Mouse (Mus musculus) right cerebral cortex, adult 2 months (tissue): ENCODE measurements at regions not wholly inside any gene's neighbourhood (a gene's known extent, or its start where the extent isn't known, plus 50 kb on each side); places are given as distances from the start of the nearest gene placed in this dataset.

Source experiments
- DNase-seq, 2 experiments: peaks; one replicate each; pipeline ENCODE4 v3.0.0; 2021 to 2022; ENCODE audit warnings: low spot score in 2 of 2

DNA sequence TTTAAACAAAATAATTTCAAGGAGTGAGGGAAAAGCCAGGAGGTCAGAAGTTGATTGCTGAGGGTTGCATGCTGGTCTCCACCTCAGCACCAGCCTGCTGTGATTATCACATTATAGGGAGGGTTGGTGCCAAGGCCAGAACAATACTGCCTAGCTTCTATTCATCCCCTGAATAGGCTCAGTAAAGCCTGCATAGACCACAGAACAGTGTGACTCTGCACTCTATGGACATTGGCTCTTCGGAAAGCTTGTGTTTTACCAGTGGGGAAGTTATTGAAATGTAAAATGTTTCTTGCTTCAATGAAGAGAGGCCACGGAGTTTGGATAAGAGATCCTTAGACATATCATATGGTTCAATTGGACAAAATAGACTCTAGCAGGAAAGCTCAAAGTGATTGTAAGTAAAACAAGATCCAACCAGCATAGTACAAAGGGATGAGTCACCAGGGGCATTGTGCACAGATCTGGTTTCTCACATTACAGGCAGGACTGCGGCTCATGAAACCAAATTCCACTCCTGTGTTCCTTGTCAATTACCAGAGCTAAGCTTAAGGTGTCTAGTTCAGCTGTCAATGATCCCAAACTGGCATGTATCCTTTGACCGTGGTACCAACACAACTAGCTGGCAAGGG is 320.8 kb upstream of the Cd180 start:
- DNase-seq: no peak

DNA sequence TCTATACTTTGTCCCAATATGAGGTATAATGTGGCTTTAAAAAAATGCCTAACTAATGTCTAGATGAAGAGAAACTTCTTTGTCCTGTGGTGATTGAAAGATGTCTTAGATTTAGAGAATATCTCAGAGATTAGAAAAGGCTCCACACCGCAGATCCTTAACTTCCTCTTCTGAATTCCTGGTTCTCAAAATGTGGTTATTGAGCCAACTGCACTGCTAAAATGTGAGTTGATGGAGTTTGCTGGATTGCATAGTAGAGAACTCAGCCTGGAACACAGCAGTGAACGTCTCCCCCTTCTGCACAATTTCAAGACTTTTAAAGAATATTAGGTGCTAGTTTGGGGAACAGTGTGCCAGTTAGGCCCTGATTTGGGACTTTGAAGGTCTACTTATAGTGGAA is 312.7 kb upstream of the Cd180 start:
- DNase-seq: no peak

DNA sequence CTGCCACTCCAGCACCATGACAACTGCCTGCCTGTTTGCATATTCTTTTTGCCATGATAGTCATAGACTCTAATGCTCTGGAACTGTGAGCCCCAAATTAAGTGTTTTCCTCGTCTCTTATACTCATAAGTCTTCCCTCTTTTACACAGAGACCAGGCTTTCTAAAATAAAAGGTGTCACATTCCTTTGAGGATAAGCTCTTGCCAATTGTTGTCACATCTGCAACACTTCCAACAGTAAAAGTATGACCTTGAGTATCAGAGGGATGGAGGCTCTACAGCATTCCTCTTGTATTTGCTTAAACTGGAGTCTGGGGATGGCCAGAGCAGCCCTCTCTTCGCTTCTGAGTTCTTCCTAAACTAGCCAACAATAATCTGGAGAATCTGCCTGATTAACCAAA is 301.4 kb upstream of the Cd180 start:
- DNase-seq: no peak

DNA sequence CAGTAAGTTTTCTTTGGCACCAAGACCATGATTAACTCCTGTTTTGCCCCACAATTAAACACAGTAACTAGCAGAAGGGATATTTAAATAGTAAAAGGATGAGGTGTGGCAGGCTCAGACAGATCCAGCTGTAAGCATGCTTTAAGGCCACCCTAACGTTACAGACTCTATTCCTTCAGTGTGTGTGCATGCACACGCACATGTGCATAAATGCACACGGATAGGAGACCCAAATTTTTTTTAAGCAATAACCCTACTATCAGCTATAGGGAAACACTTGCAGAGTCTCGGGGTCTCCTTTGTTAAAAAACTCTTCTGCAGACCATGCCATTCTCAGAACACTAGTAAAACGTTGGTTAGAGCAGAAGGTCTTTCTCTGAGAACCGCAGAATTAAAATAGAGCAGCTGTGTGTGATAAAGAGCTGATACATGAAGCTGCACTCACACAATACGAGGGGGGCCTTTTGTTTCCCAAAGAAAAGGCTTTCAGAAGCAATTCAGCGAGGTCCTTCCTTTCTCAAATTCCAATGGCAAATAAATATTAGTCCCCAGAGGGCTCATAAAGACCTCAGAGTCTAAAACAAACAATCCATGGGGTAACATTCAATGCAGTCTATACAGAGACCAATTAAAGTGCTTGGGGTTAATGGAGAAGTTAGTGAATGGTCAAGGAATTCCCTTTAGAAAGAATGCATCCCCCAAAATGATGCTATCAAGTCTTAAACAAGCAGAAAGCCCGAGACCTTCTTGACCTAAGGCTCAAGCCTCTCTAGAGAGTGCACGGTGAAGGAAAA is 300.3 kb upstream of the Cd180 start:
- DNase-seq: no peak

DNA sequence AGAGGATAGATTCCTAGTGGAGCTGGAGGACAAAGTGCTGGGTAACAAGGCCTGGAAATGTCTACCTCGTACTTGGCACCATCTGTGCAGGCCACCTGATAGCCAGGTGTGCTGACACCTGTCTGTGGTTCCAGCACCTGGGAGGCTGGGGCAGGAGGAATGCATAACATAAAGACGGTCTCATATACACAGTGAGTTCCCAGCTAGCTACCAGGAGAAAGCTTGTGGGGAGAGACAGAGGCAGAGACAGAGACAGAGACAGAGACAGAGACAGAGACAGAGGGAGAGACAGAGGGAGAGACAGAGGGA is 299.7 kb upstream of the Cd180 start:
- DNase-seq: no peak

DNA sequence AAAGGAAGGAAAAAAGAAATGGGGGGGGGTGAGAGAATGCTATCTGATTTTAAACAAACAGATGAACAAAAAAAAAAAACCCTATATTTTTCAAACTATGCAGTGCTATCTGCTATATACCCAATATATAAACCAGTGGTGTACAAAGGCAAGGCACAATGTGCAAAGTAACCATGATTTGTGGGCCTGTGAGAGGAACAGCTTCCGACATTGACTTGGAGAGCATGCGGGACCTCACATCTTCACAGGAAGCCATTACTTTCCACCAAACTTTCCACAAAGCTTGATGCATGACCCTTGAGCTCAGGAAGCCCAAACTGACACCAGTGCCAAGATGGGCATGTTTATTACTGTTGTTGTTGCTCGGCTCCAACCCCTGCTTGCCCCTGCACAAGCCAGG is 299.3 kb upstream of the Cd180 start:
- DNase-seq: no peak

DNA sequence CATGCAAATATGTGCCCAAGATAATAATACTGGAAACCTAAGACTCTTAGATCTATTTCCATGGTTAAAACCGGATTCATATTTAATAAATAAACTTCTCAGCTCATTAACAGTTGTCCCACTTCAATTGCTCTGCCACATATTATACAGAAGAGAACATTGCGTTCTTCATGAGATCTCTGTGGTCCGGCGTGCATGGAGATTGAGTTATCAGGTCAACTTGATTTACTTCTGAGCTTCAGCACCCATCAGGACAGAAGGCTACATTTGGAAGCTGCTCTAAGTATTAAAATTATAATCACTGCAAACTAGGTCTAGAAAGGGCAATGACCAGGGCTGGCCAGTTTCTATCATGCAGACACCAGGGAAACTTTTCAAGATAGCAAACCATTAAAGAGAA is 295.9 kb upstream of the Cd180 start:
- no peak for DNase-seq

DNA sequence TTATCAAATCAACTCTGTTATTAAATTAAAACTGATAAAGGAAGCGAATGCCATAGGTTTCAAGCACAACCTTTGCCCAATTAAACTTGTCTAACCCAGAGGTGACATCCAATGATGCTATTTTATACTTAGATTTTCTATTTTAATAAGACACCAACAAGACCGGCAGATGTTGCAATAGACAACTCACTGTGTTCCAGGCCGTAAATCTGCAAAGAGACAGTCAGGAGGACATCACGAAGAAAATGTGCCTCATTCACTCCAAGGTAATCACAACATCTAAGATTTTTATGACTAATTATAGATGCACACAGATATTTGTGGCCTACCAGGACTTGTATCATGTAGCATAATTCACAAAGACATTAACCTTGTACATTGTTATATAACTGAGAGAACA is 281.5 kb upstream of the Cd180 start:
- no peak for DNase-seq

DNA sequence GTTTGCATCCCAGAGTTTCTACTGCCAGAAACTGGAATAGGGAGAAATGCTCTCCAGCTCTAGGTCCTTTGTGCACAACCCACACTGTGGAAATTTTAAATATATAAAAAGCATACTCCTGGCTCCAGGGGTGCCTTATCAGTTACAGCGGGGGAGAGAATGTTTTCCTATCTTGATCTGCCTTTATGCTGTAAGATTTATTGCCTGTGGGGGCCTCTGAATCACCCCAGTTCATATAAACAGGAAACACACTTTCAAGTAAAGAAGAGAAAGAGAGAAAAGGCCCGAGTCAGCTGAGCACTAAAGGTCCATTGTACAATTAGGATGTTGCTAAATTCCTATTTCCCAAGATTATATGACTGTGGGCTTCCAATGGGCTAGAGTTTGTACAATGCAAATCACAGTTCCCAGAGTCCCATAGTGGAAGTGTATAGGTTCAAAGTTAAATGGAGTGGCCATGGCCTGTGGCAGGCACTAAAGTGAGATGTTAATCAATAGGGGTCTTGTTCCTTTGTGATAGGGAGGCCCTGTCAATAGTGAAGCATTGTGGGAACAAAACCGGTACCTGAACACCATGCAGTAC is 258.9 kb upstream of the Cd180 start:
- no peak for DNase-seq

DNA sequence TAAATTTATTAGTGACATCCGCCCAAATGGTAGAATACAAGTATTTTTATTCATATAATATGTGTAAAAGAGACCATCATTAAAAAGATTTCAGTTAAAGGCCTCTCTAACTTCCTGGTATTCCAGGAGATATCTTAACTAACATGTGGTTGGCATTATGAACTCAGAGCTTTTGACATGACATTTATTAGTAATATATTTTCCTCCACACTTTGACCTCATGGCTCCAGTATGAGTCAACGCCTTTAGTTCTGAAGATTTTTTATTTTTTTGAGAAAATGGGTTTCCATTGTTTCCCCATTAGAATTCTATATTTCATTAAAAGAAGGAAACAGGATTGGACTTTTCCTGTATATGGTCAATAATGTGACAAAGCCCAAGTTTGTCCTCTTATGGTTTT is 250.7 kb upstream of the Cd180 start:
- DNase-seq: no peak

DNA sequence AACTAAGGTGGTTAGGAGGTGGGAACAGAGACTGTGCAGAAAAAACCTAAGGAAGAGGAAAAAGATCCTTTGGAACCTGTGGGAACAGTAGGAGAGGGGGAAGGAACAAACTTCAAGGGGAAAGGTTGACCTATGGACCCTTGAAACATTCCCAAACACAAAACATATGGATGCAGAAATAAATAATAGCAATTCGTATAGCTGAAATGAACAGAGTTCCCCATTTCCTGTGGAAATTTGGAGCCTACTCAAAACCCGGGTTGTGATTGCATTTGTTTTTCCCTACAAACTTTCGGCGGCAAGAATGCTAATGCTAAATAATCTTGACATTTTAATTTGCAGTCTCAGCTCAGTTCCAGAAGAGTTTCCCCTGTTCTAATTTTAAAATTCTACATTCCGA is 246.0 kb upstream of the Cd180 start:
- no peak for DNase-seq

DNA sequence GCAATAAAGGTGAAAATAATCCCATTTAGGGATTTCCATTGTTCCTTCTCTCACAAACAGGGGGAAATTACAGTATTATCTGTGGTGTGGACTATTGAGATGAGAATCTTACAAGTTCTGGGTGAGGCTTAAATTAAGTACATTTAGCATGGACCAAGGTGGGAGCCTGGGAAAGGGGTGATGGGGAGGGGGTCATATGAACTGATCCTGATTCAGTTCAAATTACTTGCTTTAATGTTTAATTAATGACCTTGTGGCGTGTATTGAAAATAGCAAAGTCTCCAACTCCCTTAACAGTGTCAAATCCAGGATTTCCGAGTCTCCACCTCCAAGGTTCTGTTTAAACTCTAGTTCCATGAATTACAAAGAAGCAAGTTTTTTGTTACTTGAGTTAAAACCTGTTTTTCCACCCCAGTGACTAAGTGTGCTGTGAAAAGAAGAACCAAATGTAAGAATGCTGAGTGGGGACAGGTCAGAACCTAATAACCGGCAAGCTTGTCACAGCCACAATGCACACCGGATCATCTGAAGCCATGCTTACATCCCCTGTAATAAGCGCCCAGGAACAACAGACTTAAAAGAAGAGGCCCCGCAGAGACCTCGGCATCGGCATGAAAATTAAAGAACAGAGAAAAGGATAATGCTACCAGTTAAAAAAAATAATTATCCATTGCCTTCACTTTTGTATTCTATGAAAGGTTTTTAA is 243.8 kb upstream of the Cd180 start:
- DNase-seq: no peak

DNA sequence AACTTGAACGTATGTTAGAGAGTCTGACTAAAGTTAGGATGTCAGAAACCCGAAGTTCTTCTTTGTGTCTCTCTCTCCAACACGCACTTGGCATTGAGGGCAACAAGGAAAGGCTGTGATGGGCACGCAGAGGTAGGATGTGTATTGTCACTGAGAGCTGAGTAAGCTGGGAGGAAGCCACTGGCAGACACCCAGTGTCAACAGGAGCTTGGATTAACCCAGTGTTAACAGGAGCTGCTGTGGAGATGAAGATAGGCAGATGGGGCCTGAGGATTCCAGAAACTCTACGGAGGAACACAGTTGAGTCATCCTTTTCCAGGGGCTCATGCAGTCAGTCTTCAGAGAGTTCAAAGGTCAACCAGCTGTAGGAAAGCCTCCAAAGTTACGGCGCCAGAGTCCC is 242.2 kb upstream of the Cd180 start:
- no peak for DNase-seq

DNA sequence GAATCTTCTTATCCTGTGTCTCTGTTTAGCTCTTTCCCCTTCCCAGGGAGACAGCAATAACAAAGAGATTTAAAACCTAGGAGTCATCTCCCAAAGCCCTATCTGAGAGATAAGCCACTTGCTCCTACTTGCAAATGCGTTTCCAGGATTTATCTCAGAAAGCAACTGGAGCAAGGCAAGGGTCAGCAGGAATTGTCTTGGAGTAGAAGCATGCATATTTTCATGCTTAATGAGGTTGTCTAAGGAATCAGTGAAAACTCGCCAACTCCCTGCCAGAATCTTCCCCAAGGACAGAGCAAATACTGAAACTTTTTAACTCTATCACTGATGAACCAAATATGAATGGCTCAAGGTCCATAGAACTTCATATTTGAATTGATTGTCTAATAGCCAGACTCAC is 234.6 kb upstream of the Cd180 start:
- no peak for DNase-seq

DNA sequence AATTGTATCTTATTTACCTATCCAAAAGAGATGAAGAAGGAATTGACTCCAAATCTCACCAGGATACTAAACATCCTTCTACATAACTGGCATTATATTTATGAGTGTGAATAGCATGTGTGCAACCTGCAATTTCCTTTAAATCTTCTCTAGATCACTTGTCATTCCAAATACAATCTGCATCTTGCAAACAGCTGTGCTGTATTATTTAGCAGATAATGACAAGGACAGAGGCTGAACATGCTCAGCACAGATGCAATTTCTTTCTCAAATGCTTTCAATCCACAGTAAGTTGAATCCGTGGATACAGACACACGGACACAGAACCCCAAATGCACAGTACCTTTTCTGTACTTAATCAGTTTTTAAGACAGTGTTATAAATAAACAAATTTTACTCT is 229.4 kb upstream of the Cd180 start:
- no peak for DNase-seq

DNA sequence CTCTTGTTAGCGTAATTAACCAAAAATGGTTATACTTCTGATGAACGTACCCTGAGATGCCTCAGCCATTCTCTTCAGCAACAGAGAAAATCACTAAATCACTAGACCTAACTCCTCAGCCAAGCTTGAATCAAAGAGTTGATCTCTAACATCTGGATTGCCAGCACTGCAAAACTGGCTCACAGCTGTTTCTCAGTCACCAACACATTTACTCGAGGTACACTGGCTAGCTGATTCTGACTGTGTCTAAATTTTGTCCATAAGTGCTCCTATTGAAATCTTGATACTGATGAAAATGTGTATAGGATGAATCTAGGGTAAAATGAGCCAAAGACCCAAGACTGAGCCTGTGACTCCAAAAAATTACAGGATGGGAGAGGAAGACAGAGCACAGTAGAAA is 211.5 kb upstream of the Cd180 start:
- DNase-seq: no peak

DNA sequence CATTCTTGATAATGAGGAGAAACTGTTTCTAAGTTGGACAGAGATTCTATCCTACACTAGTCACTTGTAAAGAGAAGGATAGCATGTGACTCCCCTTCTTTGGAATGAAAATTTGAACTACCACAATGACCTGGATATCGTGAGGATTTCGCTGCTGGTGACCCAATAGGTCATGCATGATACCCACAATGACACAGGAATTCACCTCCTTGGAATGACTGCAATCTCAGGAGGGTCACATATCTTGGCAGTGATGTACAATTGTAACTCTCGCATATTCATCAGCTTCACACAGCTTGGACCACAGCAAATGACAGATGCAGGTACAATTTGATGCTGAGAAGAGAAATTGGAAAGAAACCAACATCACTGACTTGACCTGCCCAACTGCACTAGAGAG is 210.9 kb upstream of the Cd180 start:
- DNase-seq: no peak

DNA sequence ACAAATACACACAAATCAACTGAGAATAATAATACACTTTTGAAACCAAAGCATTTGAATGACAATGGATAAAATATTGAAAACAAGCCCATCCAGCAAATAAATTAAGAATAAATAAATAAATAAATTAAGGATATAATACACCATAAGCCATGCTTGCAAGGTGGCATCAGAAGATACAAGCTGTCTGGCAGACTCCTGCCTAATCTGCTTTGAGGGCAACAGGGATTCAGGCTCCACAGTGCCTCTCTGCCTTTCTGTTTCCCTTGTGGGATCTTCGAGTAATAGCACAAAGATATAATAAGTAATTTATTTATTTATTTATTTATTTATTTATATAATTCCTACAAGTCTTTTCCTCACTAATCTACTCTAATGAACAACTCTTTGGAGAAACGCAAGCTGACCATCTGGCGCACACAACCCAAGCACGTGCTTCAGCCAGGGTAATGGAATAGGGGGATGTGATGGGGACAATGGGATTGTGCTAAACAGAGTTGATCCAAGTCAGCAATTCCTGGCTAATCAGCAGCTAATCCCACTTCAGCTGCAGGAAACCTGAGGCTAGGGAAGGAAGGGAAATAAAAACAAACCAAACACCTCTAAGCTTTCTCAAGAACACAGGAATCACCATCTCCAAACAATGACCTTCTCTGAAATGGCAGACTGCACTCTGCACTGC is 205.8 kb upstream of the Cd180 start:
- DNase-seq: no peak

DNA sequence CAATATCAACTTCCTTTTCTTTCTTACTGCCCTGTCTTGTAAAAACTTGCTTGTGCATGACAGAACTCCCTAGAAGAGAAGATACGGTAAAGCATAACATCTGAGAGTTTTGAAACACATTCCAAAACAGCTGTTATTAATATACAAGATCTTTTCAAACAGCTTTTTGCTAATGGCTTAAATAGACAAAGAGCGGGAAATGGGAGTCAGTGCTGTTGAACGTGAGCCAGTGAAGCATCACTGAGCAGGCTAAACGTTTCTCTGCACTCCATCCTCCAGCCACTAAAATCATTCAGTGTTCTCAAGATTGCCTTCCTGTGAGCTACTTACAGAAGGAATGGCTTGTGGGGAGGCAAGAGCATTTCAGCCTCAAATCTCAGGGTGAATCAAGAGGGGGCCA is 202.0 kb upstream of the Cd180 start:
- DNase-seq: no peak

DNA sequence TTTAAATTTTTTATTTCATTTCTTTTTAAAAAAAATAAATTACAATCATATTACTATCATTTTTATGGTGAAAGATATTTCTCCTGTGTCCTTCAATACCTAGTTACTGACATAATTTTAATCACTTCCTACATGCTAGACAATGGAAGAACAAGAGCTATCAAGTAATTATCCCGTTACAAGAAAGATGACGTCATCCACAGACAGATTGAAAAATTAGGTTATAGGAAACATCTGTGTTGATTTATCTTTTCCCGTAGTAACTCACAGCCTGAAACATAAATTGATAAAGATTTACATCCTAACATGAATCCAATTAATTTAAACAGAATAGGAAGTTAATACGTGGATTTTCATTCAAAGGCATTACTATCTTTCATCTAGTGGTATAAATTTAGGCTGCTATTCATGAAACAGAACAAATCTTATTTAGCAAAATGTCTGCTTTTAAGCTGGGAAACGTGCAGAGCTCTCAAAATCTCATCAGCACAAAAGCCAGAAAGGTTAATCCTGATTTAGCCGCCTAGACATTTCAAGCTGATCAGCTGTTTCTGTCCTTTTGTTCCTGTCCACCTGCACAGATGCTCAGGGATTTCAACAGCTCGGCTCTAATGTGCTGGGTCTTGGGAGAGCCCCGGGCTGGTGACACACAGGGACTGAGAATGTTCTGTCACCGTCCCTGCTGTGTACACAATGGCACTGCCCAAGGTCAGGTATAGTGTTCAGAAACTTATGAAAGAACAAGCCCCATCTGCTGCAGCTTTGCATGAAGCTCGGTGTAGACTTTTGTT is 189.0 kb upstream of the Cd180 start:
- DNase-seq: no peak

DNA sequence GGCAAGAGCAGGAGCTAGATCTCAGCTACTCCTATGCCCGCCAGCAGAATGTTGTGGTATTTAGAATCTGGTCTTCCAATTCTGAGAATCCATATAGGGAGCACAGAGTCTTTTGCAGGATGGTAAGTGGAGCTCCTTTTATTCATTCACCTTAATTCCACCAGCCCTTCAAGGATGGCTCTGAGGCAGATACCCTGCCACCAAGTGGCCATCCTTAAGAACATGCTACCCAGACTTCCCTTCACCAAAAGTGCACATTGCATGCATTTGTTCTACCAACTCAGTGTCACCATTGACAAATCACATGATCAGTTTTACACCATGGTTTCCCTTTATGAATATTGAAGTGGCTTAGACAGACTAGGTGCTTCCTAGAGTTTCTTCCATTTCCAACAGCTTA is 186.1 kb upstream of the Cd180 start:
- peak; percentile 12 to 32 for DNase-seq

DNA sequence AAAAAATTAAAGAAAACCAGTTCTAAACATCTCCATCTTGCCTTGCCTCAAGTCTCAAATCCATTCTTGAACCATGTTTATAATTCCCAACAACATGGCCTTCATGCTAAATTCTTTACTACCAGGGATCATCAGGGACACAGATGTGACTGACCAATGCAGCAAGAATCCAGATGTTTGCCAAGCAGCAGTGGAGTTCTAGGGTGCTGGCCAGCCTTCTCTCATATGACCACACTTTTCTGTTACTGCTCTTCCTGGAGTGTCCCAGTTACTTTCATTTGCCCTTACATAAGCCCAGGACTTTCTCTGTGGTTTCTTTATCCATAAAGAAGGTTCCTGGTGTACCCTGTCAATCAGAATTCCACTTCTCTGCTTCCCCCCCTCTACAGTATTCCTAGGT is 185.4 kb upstream of the Cd180 start:
- DNase-seq: no peak
